Mouse (Mus musculus): ENCODE results near the gene Zmynd8. TPM values are rescaled to one million over a fixed set of nuclear protein-coding genes. Genes with fewer than 3 reads are reported as not detected.

Zmynd8 gene
- total RNA-seq, 2 experiments from 2014 or later, result 101 to 104 TPM

DNA sequence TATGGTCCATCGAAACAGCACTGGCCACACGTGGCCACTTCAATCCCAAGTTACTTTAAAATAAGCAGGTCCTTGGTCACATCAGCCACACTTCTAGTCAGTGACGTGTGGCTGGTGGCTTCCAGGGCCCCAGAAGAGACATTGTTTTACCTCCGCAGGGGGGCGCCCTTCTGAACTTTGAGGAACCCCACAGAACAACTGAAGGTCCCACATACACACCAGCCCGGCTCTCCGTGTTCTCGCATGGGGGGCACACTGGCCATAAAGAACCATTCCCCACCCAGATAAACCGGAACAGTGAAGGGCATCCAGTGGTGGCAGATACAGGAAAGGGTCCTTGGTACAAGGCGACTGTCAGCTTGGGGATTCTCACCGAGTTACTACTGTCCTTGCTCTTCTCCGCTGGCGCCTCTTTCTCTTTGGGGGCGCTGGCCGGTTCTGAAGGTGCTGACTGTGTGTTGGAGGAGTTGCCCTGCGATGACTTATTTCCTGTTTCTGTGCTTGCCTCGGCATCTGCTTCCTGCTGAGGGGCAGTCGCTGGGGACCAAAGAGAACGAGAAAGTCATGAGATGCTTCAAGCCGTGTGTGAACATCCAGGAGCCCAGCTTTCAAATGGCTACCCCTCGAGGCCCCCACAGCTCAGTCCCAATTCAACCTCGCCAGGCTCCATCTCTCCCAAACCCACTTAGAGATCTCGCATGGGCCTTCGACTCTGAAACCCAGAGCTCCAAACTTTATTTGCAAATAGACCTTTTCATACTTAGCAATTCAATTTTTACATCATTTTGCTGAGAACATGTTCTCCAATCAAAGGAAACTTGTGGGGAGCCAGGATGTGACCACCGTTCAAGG, 106.2 kb downstream of the Zmynd8 start:
- intact Hi-C loops (cut with DNase I), result no loop called here

DNA sequence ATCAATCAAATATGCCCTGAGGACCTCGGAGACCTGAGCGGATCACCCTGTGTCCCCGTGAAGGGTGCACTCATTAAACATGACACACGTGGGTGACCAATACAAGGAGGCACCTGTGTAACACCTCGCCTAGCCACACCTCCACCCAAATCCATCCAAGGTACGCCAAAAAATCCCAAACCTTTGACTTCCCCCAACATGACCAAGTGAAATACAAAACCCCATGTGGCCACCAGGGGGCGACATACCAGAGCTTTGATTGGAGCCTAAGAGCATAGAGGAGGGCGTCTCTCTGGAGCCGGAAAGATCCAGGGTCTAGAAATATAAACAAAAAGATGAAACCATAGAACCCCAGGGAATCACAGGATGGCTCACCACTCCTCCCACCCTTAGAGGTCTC, 107.2 kb downstream of the Zmynd8 start:
- DNase-seq (ENCODE audit: extremely low spot score in 1 of 2, low spot score in 2 of 2), result peak in 1 of 2 experiments; percentile 64
- intact Hi-C loops (cut with DNase I), result no loop called here

More for the DNA sequence above, 106.2 kb downstream of the Zmynd8 start:
- DNase-seq (ENCODE audit: extremely low spot score in 1 of 2, low spot score in 2 of 2), result no peak

DNA sequence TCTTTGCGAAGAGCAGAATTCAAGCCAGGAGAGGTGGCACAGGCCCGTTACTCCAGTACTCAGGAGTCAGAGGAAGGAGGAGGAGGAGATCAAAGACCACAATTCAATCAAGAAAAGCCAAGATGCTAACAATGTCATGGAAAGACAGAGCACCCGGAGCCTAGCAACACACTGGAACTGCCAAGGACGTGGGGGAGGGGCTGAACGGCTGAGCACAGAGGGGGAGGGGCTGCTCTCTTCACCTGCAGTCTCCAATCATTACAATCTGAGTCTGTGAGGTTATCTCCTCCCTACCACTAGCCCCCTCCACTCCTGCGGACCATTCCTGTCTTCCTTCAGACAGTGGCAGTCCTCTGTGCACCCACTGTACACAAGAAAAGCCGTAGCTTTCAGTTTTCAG, 107.8 kb downstream of the Zmynd8 start:
- intact Hi-C loops (cut with DNase I), result no loop called here
- DNase-seq (ENCODE audit: extremely low spot score in 1 of 2, low spot score in 2 of 2), result no peak

DNA sequence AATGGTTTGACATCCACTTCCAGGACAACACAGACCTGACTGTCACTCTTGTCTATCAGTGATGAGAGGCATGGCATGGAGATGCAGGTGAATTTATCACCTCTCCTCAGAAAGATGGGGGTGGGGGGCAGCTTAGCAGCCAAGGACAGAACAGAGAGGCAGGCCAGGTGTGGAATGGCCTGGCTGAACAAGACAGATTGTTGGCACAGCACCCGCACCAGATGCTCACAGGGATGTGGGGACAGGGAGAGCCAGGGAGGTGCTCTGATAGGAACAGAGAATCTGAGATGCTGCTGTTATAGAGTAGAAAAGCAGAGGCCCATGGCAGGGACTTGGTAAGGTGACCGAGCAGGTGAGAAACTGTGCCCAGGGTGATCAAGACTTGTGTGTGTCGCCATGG, 109.1 kb downstream of the Zmynd8 start:
- DNase-seq (ENCODE audit: extremely low spot score in 1 of 2, low spot score in 2 of 2), result no peak
- intact Hi-C loops (cut with DNase I), result no loop called here

DNA sequence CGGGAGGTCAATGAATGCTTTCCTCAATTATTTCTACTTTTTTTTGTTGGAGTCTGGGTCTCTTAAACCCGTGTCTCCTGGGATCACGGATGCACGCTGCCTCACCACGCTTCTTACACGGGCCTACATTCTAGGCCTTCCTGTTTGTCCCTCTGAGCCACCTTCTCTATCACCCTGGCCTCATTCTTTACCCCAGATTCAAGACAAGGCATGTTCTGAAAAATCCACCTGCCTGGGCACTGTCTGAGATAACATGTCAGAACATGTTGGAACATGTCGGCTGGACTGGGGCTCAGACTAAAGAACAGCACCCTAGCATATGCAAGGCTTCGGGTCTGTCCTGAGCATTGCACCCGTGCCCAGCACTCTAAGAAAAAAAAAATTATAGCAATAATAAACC, 110.0 kb downstream of the Zmynd8 start:
- intact Hi-C loops (cut with DNase I), result no loop called here
- no peak for DNase-seq (ENCODE audit: extremely low spot score in 1 of 2, low spot score in 2 of 2)

DNA sequence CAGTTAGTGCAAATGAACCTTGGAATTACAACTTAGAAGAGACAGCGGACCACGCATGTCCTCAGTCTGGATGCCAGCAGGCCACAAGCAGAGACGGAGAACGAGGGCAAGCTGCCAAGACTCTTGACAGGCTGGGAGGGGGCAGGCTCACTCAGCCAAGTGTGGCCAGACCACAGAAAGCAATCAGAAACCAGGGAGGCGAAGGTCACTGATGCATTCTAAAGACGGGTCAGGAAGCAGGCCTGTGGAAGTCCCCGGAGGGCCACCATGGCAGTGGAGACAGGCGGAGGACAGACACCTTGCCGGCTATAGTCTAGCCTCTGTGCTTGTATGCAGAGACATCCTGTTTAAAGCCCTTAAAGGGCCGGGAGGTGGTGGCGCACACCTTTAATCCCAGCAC, 110.8 kb downstream of the Zmynd8 start:
- intact Hi-C loops (cut with DNase I), result no loop called here

DNA sequence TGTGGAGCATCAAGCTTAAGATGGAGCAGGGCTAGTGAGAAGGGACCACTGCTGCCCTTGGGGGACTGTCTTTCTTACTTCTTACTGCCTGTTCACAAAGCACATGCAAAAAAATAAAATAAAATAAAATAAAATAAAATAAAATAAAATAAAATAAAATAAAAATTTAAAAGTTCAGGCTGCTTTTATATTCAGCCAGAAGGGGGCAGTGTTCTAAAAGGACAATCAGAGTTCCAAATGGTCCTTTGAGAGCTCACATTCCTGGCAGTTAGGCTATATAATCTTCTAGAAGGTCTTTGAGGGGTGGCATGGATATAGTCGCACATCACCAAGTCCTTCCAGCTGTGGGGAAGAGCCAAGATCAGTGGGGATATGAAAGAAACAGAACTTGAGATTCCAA, 112.3 kb downstream of the Zmynd8 start:
- intact Hi-C loops (cut with DNase I), result no loop called here

More for the DNA sequence above, 110.8 kb downstream of the Zmynd8 start:
- DNase-seq (ENCODE audit: extremely low spot score in 1 of 2, low spot score in 2 of 2), result peak; percentile 76 to 90

DNA sequence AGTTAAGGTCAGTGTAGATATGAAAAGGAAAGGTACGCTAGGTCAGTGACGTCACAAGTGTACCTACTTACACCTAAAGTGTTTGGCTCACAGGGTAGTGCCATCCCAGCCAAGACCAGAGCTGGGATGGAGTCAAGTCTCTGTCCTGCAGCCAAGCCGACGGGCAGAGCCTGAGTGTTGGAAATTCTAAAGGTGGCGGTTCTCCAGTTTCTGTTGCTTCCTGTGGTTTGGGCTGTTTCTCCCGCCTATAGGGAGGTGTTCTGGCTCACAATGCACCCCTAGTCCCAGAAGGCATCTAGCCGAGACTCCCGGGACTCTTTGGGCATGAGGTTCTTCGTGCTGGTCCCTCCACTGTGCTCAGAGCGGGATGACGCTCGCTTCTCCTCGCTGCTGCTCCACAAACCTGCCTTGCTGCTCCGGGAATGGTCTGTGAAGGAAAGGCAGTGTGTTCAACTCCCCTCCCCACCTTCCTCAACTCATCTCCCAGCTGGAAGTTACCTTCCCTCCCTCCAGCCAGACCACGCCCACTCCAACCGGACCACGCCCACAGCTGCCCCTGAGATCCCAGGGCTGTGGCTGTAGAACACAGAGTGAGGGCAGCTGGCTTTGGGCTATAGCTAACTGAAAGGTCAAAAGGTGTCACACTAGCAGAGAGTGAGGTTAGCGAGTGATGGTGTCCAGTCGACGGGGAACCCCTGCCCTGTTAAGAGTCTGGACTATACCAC, 113.3 kb downstream of the Zmynd8 start:
- no peak for DNase-seq (ENCODE audit: extremely low spot score in 1 of 2, low spot score in 2 of 2)
- intact Hi-C loops (cut with DNase I), result no loop called here

More for the DNA sequence above, 112.3 kb downstream of the Zmynd8 start:
- DNase-seq (ENCODE audit: extremely low spot score in 1 of 2, low spot score in 2 of 2), result no peak

DNA sequence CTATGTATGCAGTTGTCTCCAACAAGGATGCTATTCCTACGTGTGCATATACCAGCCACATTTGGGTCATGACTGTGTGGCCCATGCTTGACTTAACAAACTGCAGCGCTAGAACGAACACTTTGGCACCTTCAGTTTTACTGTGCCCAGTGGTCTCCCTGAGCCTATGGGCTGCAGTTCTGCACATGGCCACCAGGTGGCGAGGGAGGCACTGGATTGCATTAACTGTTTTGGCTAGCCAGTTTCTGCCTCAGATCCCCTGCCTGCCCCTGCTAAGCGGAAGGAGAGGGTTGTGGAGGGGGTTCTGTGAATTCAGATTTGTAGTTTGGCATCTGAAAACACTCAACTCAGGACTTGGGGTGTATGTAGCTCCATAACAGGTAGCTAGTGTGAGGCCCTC, 116.5 kb downstream of the Zmynd8 start:
- intact Hi-C loops (cut with DNase I), result loop anchor here (5.0 kb wide), 2 partner anchors 130 to 265 kb away; no protein-coding TSS in a partner anchor
- peak; percentile 80 to 84 for DNase-seq (ENCODE audit: extremely low spot score in 1 of 2, low spot score in 2 of 2)

DNA sequence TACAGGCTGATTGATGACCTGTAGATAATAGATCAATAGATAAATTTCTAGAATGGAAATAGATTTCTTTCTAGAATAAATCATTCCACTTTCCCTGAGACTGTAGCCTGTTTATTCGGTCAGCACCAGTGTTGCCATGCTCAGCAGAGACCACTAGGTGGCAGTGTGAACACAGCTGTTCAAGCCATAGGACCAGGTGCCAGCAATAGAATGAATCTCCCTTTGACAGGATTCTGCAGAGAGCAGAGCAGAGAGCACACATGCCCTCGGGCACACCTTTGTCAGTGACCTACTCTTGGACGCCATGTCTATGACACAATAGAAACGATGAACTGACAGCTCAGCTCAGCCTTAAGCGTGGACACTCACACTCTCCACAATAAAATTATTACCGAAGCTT, 119.9 kb downstream of the Zmynd8 start:
- intact Hi-C loops (cut with DNase I), result no loop called here
- peak; percentile 76 to 85 for DNase-seq (ENCODE audit: extremely low spot score in 1 of 2, low spot score in 2 of 2)

DNA sequence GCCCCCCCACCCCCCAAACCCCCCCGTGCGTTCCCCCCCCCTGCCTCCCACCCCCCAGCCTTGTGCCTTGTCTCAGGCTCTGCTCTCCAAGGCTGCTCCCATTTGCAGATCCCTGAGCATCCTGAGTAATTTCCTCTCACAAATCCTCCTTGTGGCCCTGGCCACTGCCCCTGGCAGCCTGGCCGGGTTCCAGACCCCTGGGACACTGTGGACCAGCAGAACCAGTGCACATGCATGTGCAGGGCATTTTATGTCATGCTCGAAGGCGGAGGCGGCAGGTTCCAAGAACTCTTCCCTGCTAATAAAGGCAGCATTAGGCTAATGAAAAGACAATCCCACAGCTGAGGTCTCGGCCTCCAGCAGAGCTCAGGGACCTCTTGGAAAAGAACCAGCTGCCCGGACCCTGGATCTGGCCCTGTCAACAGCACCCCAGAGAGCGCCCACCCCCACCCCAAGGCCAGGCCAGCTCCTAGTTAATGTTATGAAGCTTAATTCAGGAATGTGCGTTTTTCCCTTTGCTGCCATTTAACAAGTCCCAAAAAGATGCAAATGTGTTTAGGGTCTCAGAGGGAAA, 129.4 kb downstream of the Zmynd8 start:
- no peak for DNase-seq (ENCODE audit: extremely low spot score in 1 of 2, low spot score in 2 of 2)
- intact Hi-C loops (cut with DNase I), result loop anchor here (5.0 kb wide), 1 partner anchor 242 kb away; no protein-coding TSS in a partner anchor

DNA sequence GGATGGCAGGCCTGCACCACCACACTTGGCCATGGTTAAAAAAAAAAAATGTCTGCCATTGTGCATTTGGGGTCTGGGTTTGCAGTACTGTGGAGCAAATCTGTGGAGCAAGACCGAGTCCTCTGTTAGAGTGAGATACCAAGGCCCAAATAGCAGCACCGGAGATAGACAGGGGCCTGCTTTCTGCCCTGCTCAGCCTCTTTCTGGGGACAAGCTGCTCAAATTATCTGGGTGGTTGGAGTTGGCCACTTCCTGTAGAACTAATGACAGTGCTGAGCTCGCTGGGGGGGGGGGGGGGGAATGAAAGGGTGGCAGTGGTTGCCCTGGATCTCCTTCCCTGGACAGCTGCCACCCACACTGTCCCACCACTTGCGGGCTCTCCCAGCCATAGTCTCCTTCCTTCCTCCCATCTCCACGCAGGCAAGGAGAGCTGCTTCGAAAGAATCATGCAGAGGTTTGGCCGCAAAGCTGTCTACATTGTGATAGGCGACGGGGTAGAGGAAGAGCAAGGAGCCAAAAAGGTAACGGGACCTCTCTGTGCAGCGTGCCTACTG, 129.9 kb downstream of the Zmynd8 start:
- intact Hi-C loops (cut with DNase I), result loop anchor here (5.0 kb wide), 1 partner anchor 242 kb away; no protein-coding TSS in a partner anchor
- no peak for DNase-seq (ENCODE audit: extremely low spot score in 1 of 2, low spot score in 2 of 2)

DNA sequence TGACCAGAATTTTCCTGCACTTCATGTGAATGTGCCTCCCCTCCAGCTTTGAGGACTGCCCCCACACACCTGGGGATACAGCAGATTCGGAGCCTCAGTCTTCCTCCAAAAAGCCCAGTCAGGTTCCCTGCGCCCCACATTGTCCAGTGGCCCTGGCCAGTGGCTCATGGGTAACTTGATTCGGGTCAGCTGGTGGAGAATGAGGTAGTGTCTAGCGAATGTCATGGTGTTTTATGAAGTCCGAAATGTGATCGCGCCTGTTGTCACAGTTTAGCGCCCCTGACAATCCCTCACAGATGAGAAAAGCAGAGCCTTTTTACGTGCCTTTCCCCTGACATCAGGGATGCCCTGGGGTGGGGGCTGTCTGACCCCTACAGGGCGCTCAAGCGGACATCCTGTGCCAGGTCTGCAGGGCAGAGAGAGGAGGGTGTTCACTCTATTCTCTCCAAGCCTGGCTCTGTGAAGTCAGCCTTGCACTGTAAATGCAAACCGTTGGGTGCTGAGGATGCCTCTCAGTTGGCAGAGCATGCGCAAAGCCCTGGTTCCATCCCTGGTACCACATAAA, 139.3 kb downstream of the Zmynd8 start:
- intact Hi-C loops (cut with DNase I), result no loop called here
- no peak for DNase-seq (ENCODE audit: extremely low spot score in 1 of 2, low spot score in 2 of 2)

DNA sequence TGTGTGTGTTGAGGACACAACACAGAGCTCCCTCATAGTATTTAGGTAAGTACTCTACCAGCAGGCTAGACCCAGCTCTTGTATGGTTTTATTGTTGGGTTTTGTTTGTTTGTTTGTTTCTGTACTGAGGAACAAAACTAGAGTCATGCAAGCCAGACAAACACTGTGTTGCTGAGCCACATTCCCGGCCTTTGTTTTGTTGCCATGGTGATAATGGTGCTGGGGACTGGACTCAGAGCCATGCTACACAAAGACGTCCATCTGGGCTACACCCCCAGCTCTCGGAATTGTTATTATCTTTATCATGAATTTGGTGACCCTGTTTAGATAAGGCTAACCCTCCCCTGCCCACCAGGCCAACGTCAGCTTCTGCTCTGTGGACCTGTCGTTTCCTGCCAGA, 140.3 kb downstream of the Zmynd8 start:
- intact Hi-C loops (cut with DNase I), result no loop called here
- DNase-seq (ENCODE audit: extremely low spot score in 1 of 2, low spot score in 2 of 2), result no peak

DNA sequence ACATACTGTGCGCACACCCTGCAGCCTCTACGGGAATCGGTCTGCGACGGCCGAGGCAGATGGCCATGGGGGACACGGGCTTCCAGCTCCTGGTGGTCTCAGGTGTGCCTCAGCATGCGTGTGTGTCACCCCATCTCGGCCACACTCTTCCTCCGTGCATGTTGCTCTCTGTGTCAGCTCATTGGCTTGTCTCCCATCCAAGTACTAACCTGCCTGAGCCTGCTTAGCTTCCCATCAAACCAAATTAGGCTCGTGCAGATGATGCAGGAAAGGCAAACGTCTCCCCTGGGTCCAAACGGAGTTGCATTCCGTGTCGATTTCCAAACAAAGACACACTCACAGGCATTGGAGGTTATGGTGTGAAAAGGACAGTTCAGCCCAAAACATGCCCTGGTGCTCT, 141.0 kb downstream of the Zmynd8 start:
- intact Hi-C loops (cut with DNase I), result no loop called here
- DNase-seq (ENCODE audit: extremely low spot score in 1 of 2, low spot score in 2 of 2), result no peak

DNA sequence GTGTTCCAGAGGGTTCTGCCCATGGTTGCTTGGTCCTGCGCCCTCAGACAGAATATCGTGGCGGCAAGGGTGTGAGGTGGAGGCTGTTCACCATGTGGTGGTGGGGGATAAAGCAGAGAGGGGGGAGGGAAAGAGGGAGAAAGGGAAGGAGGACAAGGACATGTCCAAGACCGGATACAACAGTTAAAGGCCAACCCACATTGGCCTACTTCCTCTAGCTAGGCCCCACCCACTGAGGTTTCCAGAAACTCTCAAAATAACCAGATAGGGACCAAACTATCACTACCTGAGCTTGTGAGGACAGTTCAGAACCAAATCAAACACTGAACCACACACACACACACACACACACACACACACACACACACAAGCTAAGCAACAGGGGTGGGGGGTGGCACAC, 146.1 kb downstream of the Zmynd8 start:
- intact Hi-C loops (cut with DNase I), result no loop called here
- DNase-seq (ENCODE audit: extremely low spot score in 1 of 2, low spot score in 2 of 2), result no peak

DNA sequence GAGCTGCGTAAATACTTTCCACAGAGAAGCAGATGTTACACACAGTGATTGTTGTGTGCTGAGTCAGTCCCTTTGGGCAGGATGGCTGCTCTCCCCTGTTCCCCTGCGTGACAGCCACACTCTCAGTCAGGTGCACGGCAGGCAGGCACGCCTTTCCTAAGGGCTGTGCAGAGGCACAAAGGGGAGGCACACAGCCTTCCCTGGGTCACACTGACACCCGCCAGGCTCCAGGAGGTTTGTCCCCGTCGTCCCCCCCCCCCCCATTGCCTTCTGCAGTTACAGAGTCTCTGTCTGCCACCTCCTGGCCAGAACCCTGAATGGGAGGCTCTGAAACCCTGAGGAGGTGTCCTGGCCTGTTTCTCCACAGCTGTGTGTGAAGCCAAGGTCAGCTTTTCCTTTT, 147.7 kb downstream of the Zmynd8 start:
- intact Hi-C loops (cut with DNase I), result no loop called here

DNA sequence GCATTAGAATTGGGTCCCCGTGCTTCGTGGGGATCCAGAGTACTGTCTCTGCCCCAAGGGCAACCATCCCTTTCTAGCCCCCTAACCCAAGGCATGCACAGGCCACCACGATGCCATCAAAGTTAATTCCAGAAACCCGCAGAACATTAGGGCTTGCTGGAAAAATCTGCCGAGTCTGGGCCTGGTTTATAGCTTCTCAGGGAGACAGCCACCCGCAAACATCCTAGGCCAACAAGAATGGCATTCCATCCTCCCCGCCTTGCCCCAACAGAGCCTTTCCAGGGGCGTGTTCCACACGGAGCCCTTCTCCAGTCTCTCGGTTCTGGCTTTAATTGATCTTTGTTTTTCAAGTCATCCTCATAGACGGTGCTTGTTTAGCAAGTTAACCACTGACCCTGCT, 150.4 kb downstream of the Zmynd8 start:
- DNase-seq (ENCODE audit: extremely low spot score in 1 of 2, low spot score in 2 of 2), result no peak

More for the DNA sequence above, 147.7 kb downstream of the Zmynd8 start:
- DNase-seq (ENCODE audit: extremely low spot score in 1 of 2, low spot score in 2 of 2), result no peak

DNA sequence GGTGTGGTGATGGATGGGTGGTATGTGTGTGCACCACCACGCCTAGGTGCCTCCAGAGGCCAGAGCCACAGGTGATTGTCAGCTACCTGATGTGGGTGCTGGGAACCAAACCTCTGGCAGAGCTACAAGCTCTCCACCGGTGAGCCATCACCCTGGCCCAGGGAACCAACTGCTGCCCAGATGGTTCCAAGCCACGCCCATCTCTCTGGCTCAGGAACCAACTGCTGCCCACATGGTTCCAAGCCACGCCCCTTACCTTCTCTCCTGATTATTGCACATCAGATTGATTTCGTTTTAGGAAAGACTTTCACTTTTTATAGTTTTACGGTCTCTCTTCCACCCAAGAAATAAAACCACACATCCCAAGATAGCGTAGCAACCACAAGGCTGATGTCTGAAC, 150.8 kb downstream of the Zmynd8 start:
- no peak for DNase-seq (ENCODE audit: extremely low spot score in 1 of 2, low spot score in 2 of 2)
- intact Hi-C loops (cut with DNase I), result loop anchor here (5.0 kb wide), 1 partner anchor 221 kb away; no protein-coding TSS in a partner anchor

More for the DNA sequence above, 150.4 kb downstream of the Zmynd8 start:
- intact Hi-C loops (cut with DNase I), result loop anchor here (5.0 kb wide), 1 partner anchor 221 kb away; no protein-coding TSS in a partner anchor
